Mouse (Mus musculus) C2C12 (cell line): ENCODE measurements around the gene Cd69. TPM values are rescaled to one million over a fixed set of nuclear protein-coding genes. Genes with fewer than 3 reads are reported as not detected.

Experiments used
- H3K27me3 ChIP-seq: one replicate; pipeline ENCODE4 v1.6.1; 2011; ENCODE audit not compliant: control insufficient read depth, insufficient read depth, insufficient read length
- H3K36me3 ChIP-seq: one replicate; pipeline ENCODE4 v1.6.1; 2011; ENCODE audit not compliant: control insufficient read depth, insufficient read depth
- H3K4me3 ChIP-seq: one replicate; pipeline ENCODE4 v1.5.1; 2011; ENCODE audit warnings: mild to moderate bottlenecking, control low read depth; ENCODE audit not compliant: poor library complexity, insufficient read depth, severe bottlenecking
- H3K79me2 ChIP-seq: one replicate; pipeline ENCODE4 v1.6.1; 2011; ENCODE audit not compliant: control insufficient read depth, insufficient read depth
- H3K79me3 ChIP-seq: one replicate; pipeline ENCODE4 v1.6.1; 2011; ENCODE audit warnings: low read depth, control low read depth
- H3ac ChIP-seq: one replicate; pipeline ENCODE3; 2011; ENCODE audit warnings: low read depth; ENCODE audit not compliant: control insufficient read depth, insufficient read length
- CEBPB ChIP-seq: IDR thresholded peaks from one replicate; pipeline ENCODE4 v1.6.1; 2011; ENCODE audit warnings: low read depth, mild to moderate bottlenecking, control low read depth, moderate library complexity
- CTCF ChIP-seq: IDR thresholded peaks from one replicate; pipeline ENCODE4 v1.5.1; 2011; ENCODE audit not compliant: control insufficient read depth, insufficient read depth, insufficient read length
- FOSL1 ChIP-seq: IDR thresholded peaks from one replicate; pipeline ENCODE4 v1.8.0; 2011; ENCODE audit warnings: mild to moderate bottlenecking, low read length; ENCODE audit not compliant: poor library complexity, insufficient read depth, severe bottlenecking
- MAX ChIP-seq: IDR thresholded peaks from one replicate; pipeline ENCODE4 v1.6.1; 2011; ENCODE audit warnings: mild to moderate bottlenecking, control low read depth
- MYOD1 ChIP-seq: IDR thresholded peaks from one replicate; pipeline ENCODE4 v1.6.1; 2011; ENCODE audit warnings: low read depth; ENCODE audit not compliant: control insufficient read depth, insufficient read length
- MYOG ChIP-seq: IDR thresholded peaks from one replicate; pipeline ENCODE4 v1.6.1; 2011; ENCODE audit not compliant: control insufficient read depth, insufficient read length; ENCODE audit errors: extremely low read depth
- USF1 ChIP-seq: IDR thresholded peaks from one replicate; pipeline ENCODE4 v1.6.1; 2011; ENCODE audit warnings: low read depth, mild to moderate bottlenecking, control low read depth, moderate library complexity
- polyA plus RNA-seq: library from polyadenylated mRNA; unstranded; fragments of >200 nt; fragmentation: generic; extraction: Trizol; gene quantifications from one replicate; pipeline ENCODE4 v1.2.1, GENCODE M21; 2012; ENCODE audit warnings: missing spikeins

Cd69 gene
- polyA plus RNA-seq, 1 experiment = not detected

GRCm38 (mm10) chr6:129256018-129256417, 19.2 kb downstream of the Cd69 start:
- Histone ChIP-seq H3K79me2 (no peaks in the 10 kb centered on the region), H3K4me3 (no peak overlapping the region), H3K79me3 (no peaks in the 10 kb centered on the region), H3ac (no peak overlapping the region), H3K36me3 (no peaks in the 10 kb centered on the region), H3K27me3 (no peaks in the 10 kb centered on the region)
- TF ChIP-seq FOSL1 (no peak), CTCF (no peak), USF1 (no peak)

- Histone ChIP-seq H3K27me3 (no peaks in the 10 kb centered on the region), H3K79me2 (no peaks in the 10 kb centered on the region), H3ac (no peak overlapping the region), H3K36me3 (no peaks in the 10 kb centered on the region), H3K79me3 (no peaks in the 10 kb centered on the region), H3K4me3 (no peak overlapping the region)
- TF ChIP-seq MAX (no peak), USF1 (no peak), CEBPB (no peak), FOSL1 (no peak), MYOG (no peak), MYOD1 (no peak), CTCF (no peak)
These were observed 20.2 kb downstream of the Cd69 start for GRCm38 (mm10) chr6:129254949-129255602.

DNA sequence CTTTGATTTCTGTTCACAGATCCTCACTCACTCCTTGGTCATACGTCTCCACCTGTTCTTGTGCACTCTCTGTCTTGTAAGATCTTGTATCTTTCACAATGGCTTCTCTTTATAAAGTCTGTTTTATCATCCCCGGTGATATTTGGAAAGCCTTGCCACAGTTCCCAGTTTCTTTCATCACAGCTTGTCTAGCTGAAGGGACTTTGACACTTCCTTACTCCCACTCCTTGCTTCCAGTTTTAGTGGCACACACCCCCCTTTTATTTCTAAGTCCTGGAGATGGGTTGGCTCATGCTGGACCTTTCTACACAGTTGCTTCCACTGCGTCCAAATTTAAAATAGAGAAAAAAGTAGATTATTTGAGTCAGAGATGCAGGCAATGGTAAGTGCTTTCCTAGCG, 20.9 kb downstream of the Cd69 start:
- H3ac ChIP-seq = no peak overlapping the region

DNA sequence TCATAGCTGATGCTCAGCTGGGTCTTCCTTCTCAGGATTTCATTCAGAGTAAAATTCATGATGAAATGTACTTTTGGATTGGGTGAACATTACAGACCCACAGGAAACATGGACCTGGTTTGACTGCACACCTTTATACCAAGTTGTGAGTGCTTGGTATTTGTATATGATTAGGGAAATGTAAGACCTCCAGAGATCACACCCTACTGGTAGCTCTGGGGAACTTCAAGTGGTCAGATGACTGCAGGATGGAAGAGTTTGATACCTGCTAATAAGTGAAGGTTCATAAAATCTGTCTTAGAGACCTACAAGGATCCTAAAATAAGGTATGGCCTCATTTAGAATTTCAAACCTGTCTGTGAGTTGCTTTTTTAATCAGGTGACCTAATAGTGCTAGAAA, 27.0 kb downstream of the Cd69 start:
- no peaks in the 10 kb centered on the region for H3K79me3 ChIP-seq
- TF ChIP-seq USF1 (no peak), FOSL1 (no peak), MYOD1 (no peak), MAX (no peak), CEBPB (no peak), CTCF (no peak), MYOG (no peak)
- H3K4me3 ChIP-seq = no peak overlapping the region
- H3K79me2 ChIP-seq = no peaks in the 10 kb centered on the region
- no peak overlapping the region for H3ac ChIP-seq
- no peaks in the 10 kb centered on the region for H3K36me3 ChIP-seq
- H3K27me3 ChIP-seq = no peaks in the 10 kb centered on the region

More for the DNA sequence above, 20.9 kb downstream of the Cd69 start:
- Histone ChIP-seq H3K27me3 (no peaks in the 10 kb centered on the region), H3K36me3 (no peaks in the 10 kb centered on the region), H3K79me2 (no peaks in the 10 kb centered on the region), H3K79me3 (no peaks in the 10 kb centered on the region), H3K4me3 (no peak overlapping the region)
- TF ChIP-seq CTCF = no peak
- no peak for TF ChIP-seq MYOD1
- no peak for TF ChIP-seq MYOG
- TF ChIP-seq FOSL1 = no peak
- TF ChIP-seq MAX = no peak
- no peak for TF ChIP-seq CEBPB

DNA sequence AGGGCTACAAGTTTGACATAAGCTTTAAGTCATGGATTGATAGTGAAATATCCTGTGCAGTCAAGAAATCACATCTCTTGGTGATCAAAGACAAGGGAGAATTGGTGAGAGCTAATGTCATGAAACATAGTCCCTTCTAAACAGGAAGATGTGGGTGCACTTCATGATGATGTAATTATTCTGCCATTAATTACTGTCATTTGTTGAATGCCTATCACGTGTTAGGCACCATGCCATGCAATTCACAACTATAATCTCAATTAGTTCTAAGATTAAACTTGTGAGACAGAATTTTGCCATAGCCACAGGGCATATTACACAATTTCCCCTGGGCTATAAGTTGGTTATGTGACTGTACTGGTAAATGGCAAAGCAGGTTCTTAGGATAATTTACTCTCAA, 28.2 kb downstream of the Cd69 start:
- Histone ChIP-seq H3K27me3 (no peaks in the 10 kb centered on the region), H3K79me2 (no peaks in the 10 kb centered on the region), H3K36me3 (no peaks in the 10 kb centered on the region), H3ac (no peak overlapping the region), H3K79me3 (no peaks in the 10 kb centered on the region), H3K4me3 (no peak overlapping the region)
- TF ChIP-seq MYOD1 = no peak
- TF ChIP-seq CEBPB = no peak
- TF ChIP-seq USF1 = no peak
- no peak for TF ChIP-seq MAX
- TF ChIP-seq MYOG = no peak
- no peak for TF ChIP-seq FOSL1
- TF ChIP-seq CTCF = no peak

DNA sequence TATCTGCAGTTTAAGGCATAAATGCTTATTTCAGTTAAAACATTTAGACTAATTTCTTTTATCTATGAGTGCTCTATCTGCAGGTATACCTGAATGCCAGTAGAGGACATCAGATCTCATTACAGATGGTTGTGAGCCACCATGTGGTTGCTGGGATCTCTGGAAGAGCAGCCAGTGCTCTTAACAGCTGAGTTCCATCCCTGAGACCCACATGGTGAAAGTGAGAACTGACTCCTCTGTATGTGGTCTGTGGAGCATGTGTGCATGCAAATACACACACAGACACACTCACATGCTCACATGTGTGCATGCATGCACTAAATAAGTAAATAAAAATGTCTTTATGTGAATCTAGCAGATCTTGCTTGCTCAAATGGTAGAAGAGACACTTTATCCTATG, 29.4 kb downstream of the Cd69 start:
- Histone ChIP-seq H3K79me3 (no peaks in the 10 kb centered on the region), H3K4me3 (no peak overlapping the region), H3ac (no peak overlapping the region), H3K27me3 (no peaks in the 10 kb centered on the region), H3K79me2 (no peaks in the 10 kb centered on the region), H3K36me3 (no peaks in the 10 kb centered on the region)
- TF ChIP-seq MYOD1 = no peak
- no peak for TF ChIP-seq CEBPB
- no peak for TF ChIP-seq FOSL1
- no peak for TF ChIP-seq USF1
